In genomic region chr3:118561554-118562310, GRCm38 (mm10) we compare ENCODE assay signal across 9 mouse cellular contexts. TPM values are rescaled to one million over a fixed set of nuclear protein-coding genes. Genes with fewer than 3 reads are reported as not detected.
DNase-seq lines count a peak whose midpoint lies in the region; ATAC-seq and TF ChIP-seq lines count a peak whose summit lies in the region.
"Had no signal": no experiment of that assay in that cellular context is flagged by ENCODE, and none has a peak within 500 bp of the region (broad histone marks: within the 10 kb centered on the region; RNA-seq: fewer than 3 reads in every experiment).

Gene Dpyd, plus strand, starts transcription at chr3:118562129.

- H3K9ac ChIP-seq in embryonic facial prominence, embryonic 14.5 days (ENCODE audit: low read depth, low read length) = peak within 1 kb of the TSS; percentile 71
- H3K9ac ChIP-seq in heart, adult 2 months (ENCODE audit: low read depth, low read length) = peak within 1 kb of the TSS; percentile 59
- peak within 1 kb of the TSS; percentile 77 for H3K9ac ChIP-seq in limb, embryonic 13.5 days
- H3K9ac ChIP-seq in midbrain, embryonic 16.5 days (ENCODE audit: low read depth, low read length) = peak within 1 kb of the TSS; percentile 73

- no peaks in the 10 kb centered on the region for H3K4me1 ChIP-seq in spleen, adult 2 months (ENCODE audit: control insufficient read depth, insufficient read depth, insufficient read length)
- no peaks in the 10 kb centered on the region for H3K4me1 ChIP-seq in embryonic facial prominence, embryonic 14.5 days (ENCODE audit: control insufficient read depth, insufficient read depth, low read length)
- no peaks in the 10 kb centered on the region for H3K4me1 ChIP-seq in heart, adult 2 months (ENCODE audit: control insufficient read depth, insufficient read depth, low read length)
- 0 out of 2 replicates have a peak, but pooled peaks cover 3% of the 10 kb centered on the region for H3K4me1 ChIP-seq in limb, embryonic 13.5 days
- H3K4me1 ChIP-seq in midbrain, embryonic 16.5 days (ENCODE audit: control insufficient read depth, insufficient read depth, low read length) = no peaks in the 10 kb centered on the region
- H3K4me1 ChIP-seq in testis, adult 2 months (ENCODE audit: control insufficient read depth, insufficient read depth, low read length) = peaks cover 3% of the 10 kb centered on the region

- peak within 1 kb of the TSS; percentile 84 for H3K4me2 ChIP-seq in embryonic facial prominence, embryonic 14.5 days (ENCODE audit: low read depth, low read length)
- H3K4me2 ChIP-seq in limb, embryonic 13.5 days (replicated peaks) = peak within 1 kb of the TSS; percentile 84
- H3K4me2 ChIP-seq in midbrain, embryonic 16.5 days (ENCODE audit: low read length) = peak within 1 kb of the TSS; percentile 95

- no peak for DNase-seq in spleen, adult 2 months (ENCODE audit: low read depth in 1 of 2, low spot score in 2 of 2)
- DNase-seq in spleen, postnatal 36 days (ENCODE audit: low spot score in 2 of 2) = no peak
- DNase-seq in embryonic facial prominence, embryonic 14.5 days (ENCODE audit: low spot score) = peak; percentile 92
- DNase-seq in heart, adult 2 months = peak; percentile 55 to 64
- DNase-seq in kidney, adult 8-10 months = peak; percentile 84 to 93

- peak within 1 kb of the TSS; percentile 6; the same call in 1 of the 2 replicates for H3K4me3 ChIP-seq in spleen, adult 2 months (ENCODE audit: extremely low read depth, insufficient read depth, insufficient read length)
- peak within 1 kb of the TSS; percentile 74 for H3K4me3 ChIP-seq in embryonic facial prominence, embryonic 14.5 days (ENCODE audit: low read depth, low read length)
- peak within 1 kb of the TSS; percentile 49 for H3K4me3 ChIP-seq in heart, adult 2 months
- peak within 1 kb of the TSS; percentile 72 for H3K4me3 ChIP-seq in limb, embryonic 13.5 days
- H3K4me3 ChIP-seq in midbrain, embryonic 16.5 days (ENCODE audit: low read depth, low read length) = peak within 1 kb of the TSS; percentile 67
- H3K4me3 ChIP-seq in testis, adult 2 months (ENCODE audit: control insufficient read depth, low read depth, low read length) = peak within 1 kb of the TSS; percentile 75

- ATAC-seq in embryonic facial prominence, embryonic 14.5 days (ENCODE audit: low read depth) = peak; percentile 100
- ATAC-seq in limb, embryonic 13.5 days (ENCODE audit: low FRiP score, low read depth) = peak; percentile 99
- ATAC-seq in midbrain, embryonic 16.5 days = peak; percentile 99

- no peaks in the 10 kb centered on the region for H3K9me3 ChIP-seq in embryonic facial prominence, embryonic 14.5 days (ENCODE audit: control insufficient read depth, low read length)
- H3K9me3 ChIP-seq in limb, embryonic 13.5 days = no peaks in the 10 kb centered on the region
- no peaks in the 10 kb centered on the region for H3K9me3 ChIP-seq in midbrain, embryonic 16.5 days (replicated peaks; ENCODE audit: control insufficient read depth, low read length, poor library complexity, severe bottlenecking)

- H3K79me2 ChIP-seq in heart, adult 2 months (replicated peaks; ENCODE audit: control insufficient read depth, insufficient read depth, low read length) = no peaks in the 10 kb centered on the region

- no peak for TF ChIP-seq CTCF in spleen, adult 2 months (IDR thresholded peaks at IDR 0.05; ENCODE audit: extremely low read depth, insufficient read depth, insufficient read length, insufficient replicate concordance)
- no peak for TF ChIP-seq CTCF in heart, adult 2 months (IDR thresholded peaks at IDR 0.05)
- TF ChIP-seq CTCF in testis, adult 2 months (IDR thresholded peaks at IDR 0.05; ENCODE audit: control insufficient read depth, insufficient read depth, insufficient replicate concordance, low read depth, low read length) = no peak

- no peaks in the 10 kb centered on the region for H3K36me3 ChIP-seq in spleen, adult 2 months (ENCODE audit: control insufficient read depth, insufficient read depth, low read length)
- no peaks in the 10 kb centered on the region for H3K36me3 ChIP-seq in embryonic facial prominence, embryonic 14.5 days (ENCODE audit: control insufficient read depth, insufficient read depth, low read length)
- H3K36me3 ChIP-seq in heart, adult 2 months (ENCODE audit: control insufficient read depth, insufficient read depth, low read length) = no peaks in the 10 kb centered on the region
- H3K36me3 ChIP-seq in limb, embryonic 13.5 days = no peaks in the 10 kb centered on the region
- H3K36me3 ChIP-seq in midbrain, embryonic 16.5 days (ENCODE audit: control insufficient read depth, insufficient read depth, low read length) = no peaks in the 10 kb centered on the region
- no peaks in the 10 kb centered on the region for H3K36me3 ChIP-seq in testis, adult 2 months (ENCODE audit: control insufficient read depth, insufficient read depth, low read length)
- H3K36me3 ChIP-seq: G1E had no signal

- TF ChIP-seq POLR2A in spleen, adult 2 months (IDR thresholded peaks at IDR 0.05; ENCODE audit: low read depth, low read length) = no peak
- TF ChIP-seq POLR2A in heart, adult 2 months (IDR thresholded peaks at IDR 0.05; ENCODE audit: insufficient read depth, low read depth, low read length) = peak; percentile 35; the same call in 1 of the 2 replicates
- peak; percentile 51 for TF ChIP-seq POLR2A in testis, adult 2 months (IDR thresholded peaks at IDR 0.05; ENCODE audit: control insufficient read depth, low read depth, low read length)

- H3K27ac ChIP-seq in spleen, adult 2 months (ENCODE audit: insufficient read depth, low read length) = no peak within 1 kb of the TSS
- H3K27ac ChIP-seq in embryonic facial prominence, embryonic 14.5 days (replicated peaks; ENCODE audit: low read depth, low read length) = no peak within 1 kb of the TSS
- no peak within 1 kb of the TSS for H3K27ac ChIP-seq in heart, adult 2 months
- H3K27ac ChIP-seq in limb, embryonic 13.5 days = no peak within 1 kb of the TSS
- no peak within 1 kb of the TSS for H3K27ac ChIP-seq in midbrain, embryonic 16.5 days (ENCODE audit: low read length)
- no peak within 1 kb of the TSS for H3K27ac ChIP-seq in testis, adult 2 months (ENCODE audit: control insufficient read depth, insufficient read depth, low read depth, low read length)

- 9% methylated on average over 19 of the region's 19 CpGs for WGBS in spleen, adult 2 months
- 6% methylated on average over 13 of the region's 19 CpGs for WGBS in embryonic facial prominence, embryonic 14.5 days
- 6% methylated on average over 19 of the region's 19 CpGs for WGBS in heart, adult 2 months
- WGBS in limb, embryonic 13.5 days = 4% methylated on average over 19 of the region's 19 CpGs
- 4% methylated on average over 19 of the region's 19 CpGs for WGBS in midbrain, embryonic 16.5 days

- intact Hi-C loops in heart, adult 2 months (cut with DNase I) = no loop called here

- H3K27me3 ChIP-seq in spleen, adult 2 months (ENCODE audit: control insufficient read depth, insufficient read depth, low read length) = no peaks in the 10 kb centered on the region
- H3K27me3 ChIP-seq in embryonic facial prominence, embryonic 14.5 days (replicated peaks; ENCODE audit: control insufficient read depth, insufficient read depth, low read length) = no peaks in the 10 kb centered on the region
- H3K27me3 ChIP-seq in heart, adult 2 months (ENCODE audit: control insufficient read depth, insufficient read depth, low read length) = no peaks in the 10 kb centered on the region
- no peaks in the 10 kb centered on the region for H3K27me3 ChIP-seq in limb, embryonic 13.5 days
- no peaks in the 10 kb centered on the region for H3K27me3 ChIP-seq in midbrain, embryonic 16.5 days (ENCODE audit: control insufficient read depth, insufficient read depth, low read depth, low read length)
- H3K27me3 ChIP-seq in testis, adult 2 months (ENCODE audit: control insufficient read depth, insufficient read depth, low read length) = no peaks in the 10 kb centered on the region

- no peak for TF ChIP-seq EP300 in heart, adult 2 months (IDR thresholded peaks at IDR 0.05; ENCODE audit: insufficient read depth, low read depth, low read length)

RNA-seq across cellular contexts. Expression of gene Dpyd, which starts in this region (rescaled TPM):
- 0.26 and 0.60 TPM in 2 replicates for polyA plus RNA-seq in spleen, adult 2 months (2012; rRNA removed)
- 6.9 and 7.3 TPM in 2 replicates for polyA plus RNA-seq in embryonic facial prominence, embryonic 14.5 days (2014; fragmentation: Nextera tagmentation; extraction: Ambion mirVana)
- total RNA-seq in heart, adult 2 months (2021) = 1 to 10 TPM; 4.3 to 4.5 TPM
- polyA plus RNA-seq in heart, adult 2 months (2012; rRNA removed) = 2.0 and 3.3 TPM in 2 replicates
- polyA plus RNA-seq in limb, embryonic 13.5 days (2015; fragmentation: Nextera tagmentation; extraction: Ambion mirVana) = 9.1 and 10.6 TPM in 2 replicates
- 4.2 and 4.8 TPM in 2 replicates for polyA plus RNA-seq in midbrain, embryonic 16.5 days (2015; fragmentation: Nextera tagmentation; extraction: Ambion mirVana)
- polyA plus RNA-seq in testis, adult 2 months (2012; rRNA removed) = 0.95 and 1.0 TPM in 2 replicates
- polyA plus RNA-seq: G1E had no signal

Comparison
In these comparisons a context has a peak if more than half of its experiments do, and no peak if none do; other contexts are left out.
1. DNase-seq: peak in embryonic facial prominence, embryonic 14.5 days (single experiment), heart, adult 2 months (2 of 2) and kidney, adult 8-10 months (2 of 2); none in spleen, adult 2 months (0 of 2) and spleen, postnatal 36 days (0 of 2).
2. H3K4me3 ChIP-seq: peak in every context shown above with its lines; median percentile 75 in testis, adult 2 months; 74 in embryonic facial prominence, embryonic 14.5 days; 72 in limb, embryonic 13.5 days; 67 in midbrain, embryonic 16.5 days; 49 in heart, adult 2 months; 6 in spleen, adult 2 months.
3. Peak in every context shown above with its lines, with median percentiles within 50 percentile points of each other: ATAC-seq, H3K4me2 ChIP-seq and H3K9ac ChIP-seq.